Mouse (Mus musculus) large intestine, adult 2 months (tissue): ENCODE measurements around the gene Nt5c3b. TPM values are rescaled to one million over a fixed set of nuclear protein-coding genes. Genes with fewer than 3 reads are reported as not detected.

ENCODE experiments used
- DNase-seq: peaks from one replicate; pipeline ENCODE4 v3.0.0-alpha.2; 2012; ENCODE audit warnings: low read depth, low spot score
- WGBS: fragments of 180-500 bp; shearing (Covaris S2); methylation state at CpG from one replicate; pipeline ENCODE4 v1.1.7; 2018; 5-methylcytosine and 5-hydroxymethylcytosine counted together
- polyA plus RNA-seq: library from polyadenylated mRNA; depleted of rRNA; stranded (reverse); fragments of >200 nt; gene quantifications from 2 replicates; pipeline ENCODE4 v1.2.3, GENCODE M21; 2012; rRNA removed

Gene Nt5c3b
- polyA plus RNA-seq: 18.0 and 18.5 TPM in 2 replicates

DNA sequence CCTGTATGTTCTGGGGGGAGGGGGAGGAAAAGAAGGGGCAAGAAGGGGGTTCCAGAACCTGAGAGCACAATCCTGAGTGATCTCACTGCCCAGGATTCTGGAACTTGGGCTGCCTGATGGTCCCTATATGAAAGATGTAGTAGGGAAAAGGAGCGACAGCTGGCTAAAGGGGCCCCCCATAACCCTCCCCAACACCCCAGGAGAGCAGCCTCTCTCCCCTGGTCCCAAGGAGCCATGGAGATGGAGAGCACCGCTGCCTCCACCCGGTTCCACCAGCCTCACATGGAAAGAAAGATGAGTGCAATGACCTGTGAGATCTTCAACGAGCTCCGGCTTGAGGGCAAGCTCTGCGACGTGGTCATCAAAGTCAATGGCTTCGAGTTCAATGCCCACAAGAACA is at the start of gene Nt5c3b, which contains the start of gene Klhl10:
Nt5c3b (minus strand) TSS at position 12 of the 400 bp plus-strand sequence.
Klhl10 (plus strand) TSS at position 121 of the 400 bp plus-strand sequence.
- DNase-seq: no peak
- 89% methylated on average over 8 of the region's 8 CpGs for WGBS

DNA sequence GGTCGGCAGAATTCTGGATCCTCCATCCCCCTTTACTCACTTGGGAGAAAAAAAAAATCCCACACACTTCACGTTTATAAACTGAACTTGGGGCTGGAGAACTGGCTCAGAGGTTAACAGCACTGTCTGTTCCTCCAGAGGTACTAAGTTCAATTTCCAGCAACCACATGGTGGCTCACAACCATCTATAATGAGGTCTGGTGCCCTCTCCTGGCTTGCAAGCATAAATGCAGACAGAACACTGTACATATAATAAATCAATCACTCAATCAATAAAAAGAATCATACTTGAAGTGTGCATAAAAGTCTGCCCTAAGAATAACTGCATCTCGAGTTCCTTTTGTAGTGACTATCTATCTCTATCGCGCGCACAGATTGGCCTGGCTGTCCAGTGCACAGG is 49.3 kb upstream of the Nt5c3b start:
- WGBS: 75% methylated on average over 6 of the region's 6 CpGs
- peak; percentile 24 for DNase-seq

GRCm38 (mm10) chr11:100485801-100486538 is 44.4 kb upstream of the Nt5c3b start:
- WGBS: 84% methylated on average over 8 of the region's 8 CpGs
- no peak for DNase-seq

DNA sequence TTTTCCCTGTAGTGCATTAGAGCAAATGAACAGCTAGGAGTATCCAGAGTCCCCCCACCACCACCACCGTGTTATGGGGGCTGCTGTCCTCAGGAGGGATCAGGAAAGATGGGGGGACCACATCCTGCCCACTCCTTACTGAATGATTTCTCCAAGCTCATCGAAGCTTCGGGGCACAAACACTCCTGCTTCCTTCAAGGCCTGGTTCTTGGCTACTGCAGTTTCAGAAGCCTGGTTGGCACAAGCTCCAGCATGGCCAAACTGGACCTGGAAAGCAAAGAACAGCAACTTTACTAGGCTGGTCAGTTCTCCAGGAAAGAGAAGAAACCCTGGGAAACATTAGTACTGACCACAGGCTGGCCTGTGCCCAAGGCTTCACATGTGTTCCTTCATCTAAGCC is 42.9 kb upstream of the Nt5c3b start:
- WGBS: 92% methylated on average over 3 of the region's 3 CpGs

DNA sequence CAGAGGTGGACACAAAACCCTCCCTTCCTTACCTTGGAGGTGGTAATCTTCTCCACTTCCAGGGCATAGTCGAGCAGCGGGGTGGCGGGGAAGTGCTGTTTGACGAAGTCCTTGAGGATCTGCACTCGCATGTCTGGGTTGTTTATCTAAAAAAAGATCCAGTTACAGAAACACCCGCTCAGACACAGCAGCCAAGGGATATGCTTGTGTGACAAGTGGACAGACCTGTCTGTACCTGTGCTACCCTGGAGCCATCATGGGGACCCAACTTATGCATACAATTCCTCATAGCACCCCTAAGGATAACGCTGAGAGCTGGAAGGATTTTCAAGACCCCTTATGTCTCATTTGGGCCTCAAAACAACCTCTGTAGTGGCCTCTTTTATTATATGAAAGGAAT is 37.5 kb upstream of the Nt5c3b start:
- DNase-seq: no peak
- 78% methylated on average over 7 of the region's 7 CpGs for WGBS

More for the DNA sequence above, 42.9 kb upstream of the Nt5c3b start:
- DNase-seq: no peak

DNA sequence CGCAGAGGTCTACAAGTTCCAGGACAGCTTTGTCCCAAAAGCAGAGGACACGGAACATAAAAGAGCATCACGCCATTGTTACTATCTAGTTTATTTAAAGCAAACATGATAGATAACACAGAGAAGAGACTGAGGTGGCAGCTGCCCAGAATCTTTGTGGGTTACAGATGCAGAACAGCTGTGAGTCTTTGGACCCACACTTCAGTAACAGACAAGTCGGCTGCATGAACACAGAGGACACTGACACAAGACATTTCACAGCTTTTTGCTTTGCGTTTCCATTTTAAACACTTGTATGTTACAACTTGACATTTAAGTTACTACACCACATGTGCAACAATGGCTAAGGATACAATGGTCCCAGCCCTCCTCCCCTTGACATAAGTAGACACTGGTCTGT is 34.7 kb upstream of the Nt5c3b start:
- no peak for DNase-seq
- WGBS: 79% methylated on average over 5 of the region's 5 CpGs

- 31% methylated on average over 5 of the region's 5 CpGs for WGBS
- DNase-seq: no peak
Measured at GRCm38 (mm10) chr11:100472935-100473295, 31.3 kb upstream of the Nt5c3b start.

GRCm38 (mm10) chr11:100472197-100472934 is 30.8 kb upstream of the Nt5c3b start, which contains the start of gene Klhl11:
TSS of gene Klhl11 (minus strand) at chr11:100472741.
- WGBS: under 1% methylated on average over 83 of the region's 83 CpGs

DNA sequence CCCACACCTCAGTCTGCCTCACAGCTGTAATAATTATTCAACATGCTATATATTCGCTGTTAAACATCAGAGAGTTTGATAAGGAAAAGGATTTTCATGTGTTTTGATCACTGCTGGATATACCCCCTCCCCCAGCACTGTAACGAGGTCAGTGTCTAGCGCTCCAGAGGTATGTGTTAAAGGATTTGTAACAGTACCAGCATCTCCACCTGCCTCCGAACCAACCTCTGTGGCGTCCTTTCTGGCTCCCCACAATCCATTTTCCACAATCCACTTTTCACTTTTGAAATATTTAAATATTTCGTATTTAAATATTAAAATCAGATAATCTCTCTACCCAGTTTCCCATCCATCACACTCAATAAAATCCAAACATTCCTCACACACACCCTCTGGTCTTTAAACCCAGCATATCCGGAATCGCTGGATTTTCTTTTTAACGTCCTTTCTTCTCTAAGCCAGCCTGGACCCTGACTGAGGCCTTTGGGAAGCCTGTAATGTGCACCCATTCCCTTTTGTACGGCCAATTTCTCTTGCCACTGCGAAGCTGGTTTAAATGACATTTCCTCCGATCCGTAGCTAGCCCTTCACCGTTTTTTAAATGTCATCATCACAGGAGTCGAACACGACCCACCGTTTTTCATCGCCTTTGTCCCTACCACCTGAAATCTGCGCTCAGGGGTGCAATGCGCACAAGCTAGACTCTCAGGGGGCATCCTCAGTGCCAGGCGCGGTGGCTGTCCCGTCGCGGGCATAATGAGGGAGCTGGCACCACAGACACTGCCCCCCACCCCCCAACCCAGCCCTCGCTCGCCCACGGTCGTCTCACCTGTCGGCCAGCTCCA is 30.0 kb upstream of the Nt5c3b start:
- 6% methylated on average over 30 of the region's 30 CpGs for WGBS
- no peak for DNase-seq

More at GRCm38 (mm10) chr11:100472197-100472934, 30.8 kb upstream of the Nt5c3b start, which contains the start of gene Klhl11:
- peak; percentile 56 for DNase-seq

DNA sequence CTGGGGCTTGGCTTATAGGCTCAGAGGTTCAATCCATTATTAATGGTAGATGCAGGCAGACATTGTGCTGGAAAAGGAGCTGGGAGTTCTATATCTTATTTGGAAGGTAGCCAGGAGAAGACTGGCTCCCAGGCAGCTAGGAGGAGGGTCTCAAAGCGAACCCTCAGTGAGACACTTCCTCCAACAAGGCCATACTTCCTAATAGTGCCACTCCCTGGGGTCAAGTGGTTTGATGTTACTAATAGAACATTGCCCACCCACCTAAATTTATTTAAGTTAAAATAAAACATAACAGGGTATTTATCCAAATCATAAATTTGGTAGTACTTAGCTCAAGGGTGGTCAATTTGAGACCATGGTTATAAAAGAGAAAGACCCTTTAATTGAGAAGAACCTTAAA is 24.2 kb upstream of the Nt5c3b start:
- no peak for DNase-seq

DNA sequence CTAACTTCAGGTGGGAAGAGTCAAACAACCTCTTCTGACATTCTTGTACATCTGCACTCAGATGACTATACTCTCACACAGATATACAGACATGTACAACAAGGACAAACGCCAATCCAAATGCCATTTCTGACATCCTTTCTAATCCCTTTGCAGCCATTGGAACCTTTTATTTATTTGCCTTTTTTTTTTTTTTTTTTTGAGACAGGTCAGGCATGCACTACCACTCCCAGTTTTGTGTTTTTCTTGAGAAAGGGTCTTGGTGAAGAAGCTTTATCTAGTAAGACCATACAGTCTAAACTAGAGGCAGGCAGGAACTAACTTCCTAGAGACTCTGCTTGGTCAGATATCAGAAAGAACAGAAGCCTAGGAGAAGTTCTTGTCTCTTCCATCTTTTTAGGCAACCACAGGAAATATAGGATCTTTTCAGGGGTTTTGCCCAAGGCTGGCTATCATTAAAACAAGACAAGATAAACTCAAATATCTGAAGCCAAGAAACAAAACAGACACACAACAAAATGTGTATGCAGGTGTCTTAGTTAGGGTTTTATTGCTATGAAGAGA is 23.7 kb upstream of the Nt5c3b start:
- WGBS: 78% methylated on average over 1 of the region's 1 CpGs
- DNase-seq: no peak

More for the DNA sequence above, 24.2 kb upstream of the Nt5c3b start:
- WGBS: 84% methylated on average over 1 of the region's 1 CpGs

DNA sequence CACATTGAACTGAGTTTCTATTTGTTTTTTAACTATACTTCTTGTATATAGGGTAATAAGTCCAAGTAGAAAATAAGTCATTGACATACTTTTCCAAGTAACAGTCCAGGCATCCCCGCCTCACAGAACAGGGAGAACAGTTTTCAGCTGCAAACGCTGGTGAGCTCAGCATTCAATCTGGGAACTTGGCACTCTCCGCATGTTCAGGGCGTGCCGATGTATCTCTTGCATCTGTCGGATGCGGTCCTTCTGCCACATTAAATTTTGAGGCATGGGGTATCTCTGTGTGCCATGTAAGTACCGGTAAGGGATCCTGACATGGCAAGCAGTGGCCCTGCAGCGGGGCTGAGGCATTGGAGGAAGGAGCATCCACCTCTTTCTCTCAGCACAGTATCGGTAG is 21.1 kb upstream of the Nt5c3b start:
- WGBS: 86% methylated on average over 10 of the region's 10 CpGs
- DNase-seq: no peak

DNA sequence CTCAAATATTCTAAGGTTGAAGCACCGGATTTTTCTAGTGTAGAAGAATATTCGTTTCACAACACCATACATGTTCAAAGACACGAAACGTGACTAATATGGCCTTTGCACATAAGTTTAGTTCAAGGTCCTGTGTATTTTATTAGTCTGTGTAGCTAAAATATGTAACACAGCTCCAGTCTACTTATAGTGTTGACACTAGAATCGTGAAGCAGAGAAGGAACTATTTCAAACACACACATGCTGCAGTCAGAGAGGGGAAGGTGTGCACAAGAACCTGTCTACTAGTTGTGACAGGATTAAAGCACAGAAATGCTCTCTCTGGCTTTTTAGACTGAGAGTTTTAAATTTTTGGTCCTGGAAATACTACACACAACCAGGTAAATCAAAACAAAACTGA is 16.1 kb upstream of the Nt5c3b start:
- 34% methylated on average over 5 of the region's 5 CpGs for WGBS
- no peak for DNase-seq

- no peak for DNase-seq
Measured at GRCm38 (mm10) chr11:100457247-100457646, 15.6 kb upstream of the Nt5c3b start.

GRCm38 (mm10) chr11:100442625-100443024 is 1.0 kb upstream of the Nt5c3b start:
- no peak for DNase-seq
- WGBS: 88% methylated on average over 6 of the region's 6 CpGs

More at GRCm38 (mm10) chr11:100457247-100457646, 15.6 kb upstream of the Nt5c3b start:
- 41% methylated on average over 4 of the region's 4 CpGs for WGBS

DNA sequence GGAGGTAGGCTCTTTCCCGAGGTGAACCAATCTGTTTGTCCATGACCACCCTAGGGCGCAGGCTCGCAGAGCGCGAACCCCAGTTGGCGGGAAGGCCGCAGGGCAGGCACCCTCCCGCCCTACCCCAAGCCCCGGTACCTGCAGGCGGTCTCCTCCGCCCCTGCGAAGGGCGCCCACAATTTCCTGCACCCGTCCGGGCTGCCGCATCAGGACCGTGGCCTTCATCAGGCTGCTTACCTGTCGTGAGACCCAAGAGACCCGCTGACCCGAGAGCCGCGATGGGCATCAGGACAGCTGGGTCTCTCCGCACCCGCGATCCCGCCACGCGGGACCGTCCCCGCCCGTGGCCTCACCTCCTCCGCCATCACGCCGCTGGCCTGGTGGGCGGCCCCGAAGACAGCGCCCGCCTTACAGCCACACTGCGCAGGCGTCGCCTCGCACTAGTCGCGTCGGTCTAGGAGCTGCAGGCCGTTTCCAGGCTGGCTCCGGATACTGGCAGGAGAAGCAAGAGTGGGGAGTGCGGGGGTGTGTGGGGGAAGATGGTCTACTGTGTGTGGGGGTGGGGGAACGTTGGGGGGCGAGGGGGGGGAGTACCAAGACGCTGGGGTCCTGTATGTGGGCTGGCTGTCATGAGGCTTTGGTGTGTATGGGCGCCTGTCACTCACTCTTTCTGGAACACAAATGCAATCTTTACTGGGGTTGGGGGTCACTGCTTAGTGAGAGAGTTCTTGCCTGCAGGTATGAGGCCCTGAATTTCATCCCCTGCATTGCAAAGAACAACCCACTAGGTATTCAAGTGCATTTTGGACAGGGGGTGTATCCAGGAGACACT is 701 bp downstream of the Nt5c3b start:
- DNase-seq: peak; percentile 45
- 2% methylated on average over 52 of the region's 52 CpGs for whole genome bisulfite sequencing

DNA sequence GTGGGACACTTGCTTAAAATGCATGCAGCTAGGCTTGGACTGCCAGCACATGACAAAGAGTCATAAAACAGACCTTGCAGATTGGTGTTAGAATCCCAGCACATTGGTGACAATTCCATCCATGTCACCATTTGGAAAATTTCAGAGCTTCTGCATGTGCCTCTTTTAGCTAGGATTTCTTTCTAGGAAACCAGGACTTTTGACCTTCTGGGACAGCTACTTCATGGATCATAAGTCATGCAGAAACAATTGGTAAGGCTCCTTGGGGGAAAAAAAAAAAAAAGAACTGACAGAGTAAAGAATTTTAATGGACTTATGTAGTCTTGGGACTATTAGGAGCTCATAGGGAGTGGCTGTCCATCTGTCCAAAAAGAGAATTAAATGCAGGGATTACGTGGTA is 3.7 kb downstream of the Nt5c3b start:
- 78% methylated on average over 1 of the region's 1 CpGs for WGBS

DNA sequence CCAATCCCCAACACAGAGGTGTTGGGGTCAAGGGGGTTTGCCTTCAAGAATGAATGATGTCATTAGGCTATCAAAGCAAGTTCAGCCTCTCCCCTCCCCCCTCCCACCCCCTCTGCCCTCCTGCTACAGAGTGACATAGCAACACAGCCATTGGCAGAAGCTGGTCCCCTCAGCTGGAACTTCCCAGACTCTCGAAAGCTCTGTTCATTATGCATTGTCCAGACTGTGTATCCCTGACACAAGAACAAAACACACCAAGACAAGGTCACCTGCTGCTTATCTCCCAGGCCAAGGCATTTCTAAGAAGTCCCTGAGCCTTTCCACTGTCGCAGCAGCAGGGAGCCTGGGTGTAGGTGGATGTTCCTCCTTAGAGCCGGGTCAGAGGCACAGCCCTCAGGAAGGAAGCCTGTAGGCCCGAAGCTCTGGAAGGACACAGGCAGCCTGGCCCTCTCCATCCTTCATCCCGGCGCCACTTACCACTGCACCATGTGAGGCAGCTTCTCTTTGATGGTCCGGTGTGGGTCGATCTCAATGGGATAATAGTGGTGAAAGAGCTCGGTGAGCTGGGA is 5.8 kb downstream of the Nt5c3b start:
- 91% methylated on average over 9 of the region's 9 CpGs for WGBS

More for the DNA sequence above, 3.7 kb downstream of the Nt5c3b start:
- DNase-seq: no peak

More for the DNA sequence above, 5.8 kb downstream of the Nt5c3b start:
- no peak for DNase-seq
